ENCODE assay signal across 9 mouse cellular contexts in the genomic region with DNA sequence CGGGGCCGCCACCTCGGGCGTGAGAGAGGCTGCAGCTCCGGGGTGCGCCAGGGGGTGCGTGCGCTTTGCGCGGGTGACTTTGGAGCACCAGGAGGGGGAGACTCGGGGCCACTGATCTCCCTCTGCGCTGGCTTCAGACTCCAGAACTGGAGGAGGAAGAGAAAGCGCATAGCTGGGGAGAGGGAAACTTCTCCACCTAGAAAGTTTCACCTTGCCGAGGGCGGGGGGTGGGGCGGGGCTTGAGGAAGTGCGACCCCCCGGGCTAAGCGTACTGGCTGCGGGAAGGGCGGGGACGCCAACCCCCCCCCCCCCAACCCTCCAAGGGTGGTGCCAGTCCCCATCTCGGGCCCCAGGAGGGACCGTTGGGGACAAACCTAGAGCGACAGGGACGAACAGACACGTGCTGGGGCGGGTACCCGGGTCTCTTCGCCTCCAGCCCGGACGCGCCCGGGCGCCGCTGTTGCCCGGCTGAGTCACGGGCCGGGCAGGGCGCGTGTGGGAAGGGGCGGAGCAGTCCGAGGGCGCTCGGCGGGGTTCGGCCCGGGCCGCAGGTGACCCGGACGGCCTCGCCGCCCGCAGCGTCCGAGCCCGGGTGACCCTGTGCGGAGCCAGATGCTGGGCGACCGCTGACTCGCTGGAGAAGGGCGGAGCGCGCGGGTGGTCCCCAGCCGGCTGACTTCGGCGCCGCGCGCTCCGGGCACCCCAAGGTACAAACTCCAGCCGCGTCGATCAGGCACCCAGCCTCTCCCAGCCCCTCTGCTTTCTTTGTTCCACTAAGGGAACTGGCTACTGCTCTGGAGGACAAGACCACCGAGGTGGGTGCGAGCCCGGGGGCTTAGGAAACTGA. TPM values are rescaled to one million over a fixed set of nuclear protein-coding genes. Genes with fewer than 3 reads are reported as not detected.
DNase-seq lines count a peak whose midpoint lies in the region; ATAC-seq and TF ChIP-seq lines count a peak whose summit lies in the region.
"Had no signal": no experiment of that assay in that cellular context is flagged by ENCODE, and none has a peak within 500 bp of the region (broad histone marks: within the 10 kb centered on the region; RNA-seq: fewer than 3 reads in every experiment).

Gene Met (plus strand): TSS at position 367 of the 847 bp plus-strand sequence.

- H3K27me3 ChIP-seq in intestine, postnatal 0 days (replicated peaks; ENCODE audit: control insufficient read depth, insufficient read depth, low read length): no peaks in the 10 kb centered on the region
- H3K27me3 ChIP-seq in liver, embryonic 16.5 days (ENCODE audit: control insufficient read depth, insufficient read depth, low read depth, low read length): peaks cover 13% of the 10 kb centered on the region
- peaks cover 17% of the 10 kb centered on the region for H3K27me3 ChIP-seq in neural tube, embryonic 12.5 days (replicated peaks)

- H3K9me3 ChIP-seq in intestine, postnatal 0 days (ENCODE audit: control insufficient read depth): no peaks in the 10 kb centered on the region
- no peaks in the 10 kb centered on the region for H3K9me3 ChIP-seq in liver, embryonic 16.5 days (replicated peaks; ENCODE audit: control insufficient read depth, low read length)
- no peaks in the 10 kb centered on the region for H3K9me3 ChIP-seq in neural tube, embryonic 12.5 days

- peak; percentile 93 for ATAC-seq in intestine, postnatal 0 days
- ATAC-seq in liver, embryonic 16.5 days (ENCODE audit: low read depth): peak; percentile 84
- ATAC-seq in neural tube, embryonic 12.5 days (ENCODE audit: low FRiP score, low read depth): peak; percentile 74

- no peaks in the 10 kb centered on the region for H3K36me3 ChIP-seq in intestine, postnatal 0 days (ENCODE audit: control insufficient read depth, insufficient read depth)
- H3K36me3 ChIP-seq in liver, embryonic 16.5 days (ENCODE audit: control insufficient read depth, insufficient read depth): no peaks in the 10 kb centered on the region
- H3K36me3 ChIP-seq in neural tube, embryonic 12.5 days: no peaks in the 10 kb centered on the region

- under 1% methylated on average over 76 of the region's 78 CpGs for WGBS in intestine, postnatal 0 days
- WGBS in liver, embryonic 16.5 days (ENCODE audit: insufficient replicate concordance): under 1% methylated on average over 70 of the region's 78 CpGs
- WGBS in neural tube, embryonic 12.5 days: under 1% methylated on average over 77 of the region's 78 CpGs

- peak within 1 kb of the TSS; percentile 95 for H3K4me2 ChIP-seq in intestine, postnatal 0 days (replicated peaks; ENCODE audit: low read depth)
- peak within 1 kb of the TSS; percentile 59 for H3K4me2 ChIP-seq in liver, embryonic 16.5 days (ENCODE audit: low read depth, low read length)
- peak within 1 kb of the TSS; percentile 99 for H3K4me2 ChIP-seq in neural tube, embryonic 12.5 days (replicated peaks)

- peak within 1 kb of the TSS; percentile 88 for H3K27ac ChIP-seq in intestine, postnatal 0 days (ENCODE audit: low read depth, low read length)
- H3K27ac ChIP-seq in liver, embryonic 16.5 days (ENCODE audit: low read length): peak within 1 kb of the TSS; percentile 64
- H3K27ac ChIP-seq in neural tube, embryonic 12.5 days: no peak within 1 kb of the TSS

- peak within 1 kb of the TSS; percentile 75 for H3K9ac ChIP-seq in intestine, postnatal 0 days (ENCODE audit: low read depth, low read length)
- peak within 1 kb of the TSS; percentile 59 for H3K9ac ChIP-seq in liver, embryonic 16.5 days (ENCODE audit: low read depth, low read length)
- H3K9ac ChIP-seq in neural tube, embryonic 12.5 days: peak within 1 kb of the TSS; percentile 68

- no peaks in the 10 kb centered on the region for H3K4me1 ChIP-seq in intestine, postnatal 0 days (replicated peaks; ENCODE audit: control insufficient read depth, insufficient read depth, low read length)
- H3K4me1 ChIP-seq in liver, embryonic 16.5 days (ENCODE audit: control insufficient read depth, low read depth, low read length): no peaks in the 10 kb centered on the region
- H3K4me1 ChIP-seq in neural tube, embryonic 12.5 days: peaks cover 11% of the 10 kb centered on the region; the same call in 1 of the 2 replicates

- peak; percentile 79 for TF ChIP-seq CTCF in intestine, postnatal 0 days (IDR thresholded peaks at IDR 0.05; ENCODE audit: low read depth)

- DNase-seq in heart, adult 11 months: peak; percentile 91
- no peak for DNase-seq in heart, adult 8-10 months (ENCODE audit: low spot score)
- DNase-seq in c-Kit-positive CD71-negative TER-119-negative erythroid progenitor cells, embryonic 14.5 days (ENCODE audit: low read depth): peak; percentile 39
- DNase-seq in gastrocnemius, postnatal 4 days (ENCODE audit: low spot score in 2 of 2): peak; percentile 53 to 73
- DNase-seq in urinary bladder, postnatal 14 days (ENCODE audit: low spot score): peak; percentile 83

- peak within 1 kb of the TSS; percentile 70 for H3K4me3 ChIP-seq in intestine, postnatal 0 days (ENCODE audit: low read depth, low read length)
- H3K4me3 ChIP-seq in liver, embryonic 16.5 days (ENCODE audit: low read depth, low read length): peak within 1 kb of the TSS; percentile 62
- peak within 1 kb of the TSS; percentile 73 for H3K4me3 ChIP-seq in neural tube, embryonic 12.5 days

RNA-seq across cellular contexts. Expression of gene Met, which starts in this region (rescaled TPM):
- total RNA-seq in heart, adult 8-10 months (2022): 1 to 10 TPM; 1.1 to 2.5 (median 1.7) TPM
- total RNA-seq in gastrocnemius, postnatal 4 days (2021): 10 to 100 TPM; 14.7 to 15.0 TPM
- polyA plus RNA-seq in intestine, postnatal 0 days (2015; fragmentation: Nextera tagmentation; extraction: Ambion mirVana): 6.7 and 7.7 TPM in 2 replicates
- 6.1 and 6.9 TPM in 2 replicates for polyA plus RNA-seq in liver, embryonic 16.5 days (2015; fragmentation: Nextera tagmentation; extraction: Ambion mirVana)
- polyA plus RNA-seq in neural tube, embryonic 12.5 days (2016; fragmentation: Nextera tagmentation; extraction: Ambion mirVana): 4.6 and 5.3 TPM in 2 replicates
- total RNA-seq: MEL had no signal

Comparison
In these comparisons a context has a peak if more than half of its experiments do, and no peak if none do; other contexts are left out.
1. RNA of gene Met (total RNA-seq): 14.7 to 15.0 TPM in gastrocnemius, postnatal 4 days; 1.1 to 2.5 TPM in heart, adult 8-10 months; every median in the first group is over 4 times any median in the second.
2. Peak in every context shown above with its lines, with median percentiles within 50 percentile points of each other: ATAC-seq, H3K4me2 ChIP-seq, H3K4me3 ChIP-seq and H3K9ac ChIP-seq.